Mouse (Mus musculus): ENCODE data around the gene Cmip.

DNA sequence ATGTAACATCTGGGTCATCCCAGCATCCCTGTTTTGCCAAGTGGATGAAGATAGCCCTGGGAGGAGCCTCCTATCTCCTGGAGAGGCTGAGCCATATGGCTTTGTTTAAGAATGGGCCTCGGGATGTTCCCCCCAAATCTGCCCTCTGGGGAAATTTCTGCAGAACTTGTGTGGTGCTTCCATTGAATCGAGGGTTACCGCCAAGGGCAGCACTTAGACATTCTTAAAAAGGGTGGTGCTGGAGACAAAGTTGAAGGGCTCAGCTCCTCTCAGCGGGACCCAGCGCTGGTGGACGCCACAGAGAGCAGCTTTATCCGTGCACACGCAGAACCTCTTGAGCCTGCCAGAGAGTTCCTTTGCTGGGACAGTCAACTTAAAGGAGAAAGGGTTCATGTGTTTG lies 113.1 kb downstream of the Cmip start:
- TF ChIP-seq POLR2A (IDR thresholded peaks at IDR 0.05; ENCODE audit: borderline replicate concordance, control insufficient read depth, low read depth, low read length) (no peak), CTCF (IDR thresholded peaks at IDR 0.05; ENCODE audit: control insufficient read depth, insufficient read depth, low read length) (no peak)

All from bone marrow, adult 2 months (tissue).